Mouse (Mus musculus) midbrain, embryonic 11.5 days (tissue): Measurements from ENCODE around the gene Dusp10. TPM values are rescaled to one million over a fixed set of nuclear protein-coding genes. Genes with fewer than 3 reads are reported as not detected.

ENCODE experiments used
- ATAC-seq: fragments of 200-750 bp; cut with Nextera tagmentation; 2 replicates; pipeline ENCODE4 v1.8.0; 2017; ENCODE audit warnings: moderate TSS enrichment, moderate library complexity; ENCODE audit not compliant: low FRiP score
- DNase-seq: peaks from one replicate; pipeline ENCODE4 v3.0.0; 2015; ENCODE audit warnings: low spot score; ENCODE audit errors: missing footprints
- H3K27ac ChIP-seq: fragments of 300-500 bp; sonication (generic); 2 replicates; pipeline ENCODE4 v1.5.1; 2014; ENCODE audit warnings: low read depth, low read length
- H3K27me3 ChIP-seq: fragments of 300-500 bp; sonication (generic); 2 replicates; pipeline ENCODE4 v1.6.1; 2014; ENCODE audit warnings: mild to moderate bottlenecking, low read length, moderate library complexity, mixed read lengths; ENCODE audit not compliant: control insufficient read depth, insufficient read depth
- H3K36me3 ChIP-seq: fragments of 300-500 bp; sonication (generic); 2 replicates; pipeline ENCODE4 v1.6.1; 2014; ENCODE audit warnings: mild to moderate bottlenecking, low read length, moderate library complexity, mixed read lengths; ENCODE audit not compliant: control insufficient read depth, insufficient read depth
- H3K4me1 ChIP-seq: fragments of 300-500 bp; sonication (generic); 2 replicates; pipeline ENCODE4 v1.6.1; 2014; ENCODE audit warnings: low read length; ENCODE audit not compliant: control insufficient read depth, insufficient read depth
- H3K4me2 ChIP-seq: fragments of 300-500 bp; sonication (generic); 2 replicates; pipeline ENCODE4 v1.6.1; 2014; ENCODE audit warnings: mild to moderate bottlenecking, moderate library complexity
- H3K4me3 ChIP-seq: fragments of 300-500 bp; sonication (generic); 2 replicates; pipeline ENCODE4 v1.5.1; 2014; ENCODE audit warnings: low read depth, low read length
- H3K9ac ChIP-seq: fragments of 300-500 bp; sonication (generic); 2 replicates; pipeline ENCODE4 v1.6.1; 2014; ENCODE audit warnings: low read length
- H3K9me3 ChIP-seq: fragments of 300-500 bp; sonication (generic); 2 replicates; pipeline ENCODE4 v1.6.1; 2016; ENCODE audit warnings: low read length; ENCODE audit not compliant: control insufficient read depth
- WGBS: fragments of 180-500 bp; shearing (Covaris S2); extraction: QIAGEN DNeasy Blood & Tissue Kit; methylation state at CpG from one replicate; pipeline ENCODE4 v1.1.7; 2014; 5-methylcytosine and 5-hydroxymethylcytosine counted together
- polyA plus RNA-seq: library from polyadenylated mRNA; unstranded; fragments of >200 nt; fragmentation: Nextera tagmentation; extraction: Ambion mirVana; gene quantifications from 2 replicates; pipeline ENCODE4 v1.2.1, GENCODE M21; 2014

Gene Dusp10
- polyA plus RNA-seq, 1 experiment from 2014 or later, result 9.0 TPM

GRCm38 (mm10) chr1:184034741-184035181, 21.7 kb downstream of the Dusp10 start:
- Histone ChIP-seq H3K9me3 (no peaks in the 10 kb centered on the region), H3K36me3 (no peaks in the 10 kb centered on the region), H3K4me2 (peak overlapping the region; percentile 68), H3K27ac (peak overlapping the region; percentile 20; the same call in 1 of the 2 replicates), H3K4me3 (peak overlapping the region; percentile 66), H3K9ac (peak overlapping the region; percentile 67), H3K4me1 (peaks cover 15% of the 10 kb centered on the region), H3K27me3 (no peaks in the 10 kb centered on the region)
- DNase-seq (peak; percentile 95), ATAC-seq (peak; percentile 2; the same call in 1 of the 2 replicates)
- WGBS, result 0% methylated on average over 12 of the region's 12 CpGs

GRCm38 (mm10) chr1:184035346-184035903, 22.3 kb downstream of the Dusp10 start:
- H3K4me1 ChIP-seq, result peaks cover 15% of the 10 kb centered on the region
- DNase-seq, result peak; percentile 87
- H3K27ac ChIP-seq, result no peak overlapping the region

DNA sequence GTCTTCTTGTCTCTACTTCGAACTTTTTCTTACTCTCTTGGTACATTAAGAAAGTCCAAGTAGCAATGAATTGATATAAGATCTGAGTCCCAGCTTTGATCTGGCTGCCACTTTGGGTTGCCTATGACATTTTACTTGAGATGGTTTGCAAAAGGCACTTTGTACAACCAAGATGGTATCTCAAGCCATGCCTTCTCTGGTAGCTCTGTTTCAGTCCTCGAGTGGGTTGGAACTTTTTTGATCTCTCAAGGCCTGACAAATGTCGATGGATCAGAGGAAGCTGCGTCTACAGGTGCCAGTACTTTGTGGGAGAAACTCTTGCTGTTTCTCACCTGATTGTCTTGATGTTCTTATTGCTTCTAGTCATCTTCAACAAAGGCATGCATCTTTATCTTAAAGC, 24.7 kb downstream of the Dusp10 start:
- Histone ChIP-seq H3K9me3 (no peaks in the 10 kb centered on the region), H3K9ac (no peak overlapping the region), H3K4me3 (no peak overlapping the region), H3K27ac (no peak overlapping the region), H3K27me3 (no peaks in the 10 kb centered on the region), H3K36me3 (no peaks in the 10 kb centered on the region), H3K4me2 (no peak overlapping the region), H3K4me1 (peaks cover 11% of the 10 kb centered on the region)
- 90% methylated on average over 4 of the region's 4 CpGs for WGBS
- DNase-seq, result no peak
- no peak for ATAC-seq

More at GRCm38 (mm10) chr1:184035346-184035903, 22.3 kb downstream of the Dusp10 start:
- Histone ChIP-seq H3K9ac (peak overlapping the region; percentile 54), H3K4me2 (peak overlapping the region; percentile 68), H3K36me3 (no peaks in the 10 kb centered on the region), H3K9me3 (no peaks in the 10 kb centered on the region), H3K4me3 (peak overlapping the region; percentile 66), H3K27me3 (no peaks in the 10 kb centered on the region)
- no peak for ATAC-seq
- 4% methylated on average over 12 of the region's 12 CpGs for WGBS

- no peak overlapping the region for H3K4me3 ChIP-seq
- H3K27me3 ChIP-seq, result no peaks in the 10 kb centered on the region
- no peak overlapping the region for H3K4me2 ChIP-seq
- H3K27ac ChIP-seq, result no peak overlapping the region
- no peaks in the 10 kb centered on the region for H3K36me3 ChIP-seq
- DNase-seq (no peak), ATAC-seq (no peak)
- WGBS, result 91% methylated on average over 10 of the region's 10 CpGs
- no peak overlapping the region for H3K9ac ChIP-seq
- H3K4me1 ChIP-seq, result peaks cover 11% of the 10 kb centered on the region
- H3K9me3 ChIP-seq, result no peaks in the 10 kb centered on the region
Measured at GRCm38 (mm10) chr1:184039301-184039700, 26.2 kb downstream of the Dusp10 start.

- no peak overlapping the region for H3K4me2 ChIP-seq
- DNase-seq (no peak), ATAC-seq (no peak)
- no peak overlapping the region for H3K4me3 ChIP-seq
- H3K9me3 ChIP-seq, result no peaks in the 10 kb centered on the region
- no peak overlapping the region for H3K27ac ChIP-seq
- no peaks in the 10 kb centered on the region for H3K36me3 ChIP-seq
- no peak overlapping the region for H3K9ac ChIP-seq
- WGBS, result 78% methylated on average over 11 of the region's 11 CpGs
- H3K27me3 ChIP-seq, result no peaks in the 10 kb centered on the region
- H3K4me1 ChIP-seq, result peaks cover 11% of the 10 kb centered on the region
Measured at GRCm38 (mm10) chr1:184040181-184040580, 27.1 kb downstream of the Dusp10 start.

GRCm38 (mm10) chr1:184040906-184041305, 27.8 kb downstream of the Dusp10 start:
- Histone ChIP-seq H3K4me1 (peaks cover 6% of the 10 kb centered on the region; the same call in 1 of the 2 replicates), H3K4me2 (no peak overlapping the region), H3K36me3 (no peaks in the 10 kb centered on the region), H3K27me3 (no peaks in the 10 kb centered on the region), H3K27ac (no peak overlapping the region), H3K9me3 (no peaks in the 10 kb centered on the region), H3K9ac (no peak overlapping the region), H3K4me3 (no peak overlapping the region)
- ATAC-seq (no peak), DNase-seq (no peak)
- WGBS, result 72% methylated on average over 1 of the region's 1 CpGs

GRCm38 (mm10) chr1:184041778-184042573, 28.9 kb downstream of the Dusp10 start:
- H3K27ac ChIP-seq, result no peak overlapping the region
- no peak overlapping the region for H3K4me2 ChIP-seq
- 79% methylated on average over 9 of the region's 9 CpGs for WGBS
- H3K9ac ChIP-seq, result no peak overlapping the region
- DNase-seq (no peak), ATAC-seq (no peak)
- H3K4me3 ChIP-seq, result no peak overlapping the region
- 0 out of 2 replicates have a peak, but pooled peaks cover under 1% of the 10 kb centered on the region for H3K4me1 ChIP-seq
- no peaks in the 10 kb centered on the region for H3K9me3 ChIP-seq
- no peaks in the 10 kb centered on the region for H3K36me3 ChIP-seq
- H3K27me3 ChIP-seq, result no peaks in the 10 kb centered on the region

GRCm38 (mm10) chr1:184042745-184043144, 29.6 kb downstream of the Dusp10 start:
- DNase-seq, result no peak
- no peaks in the 10 kb centered on the region for H3K27me3 ChIP-seq
- H3K4me3 ChIP-seq, result no peak overlapping the region
- 75% methylated on average over 9 of the region's 9 CpGs for WGBS
- H3K9ac ChIP-seq, result no peak overlapping the region
- H3K4me2 ChIP-seq, result no peak overlapping the region
- no peaks in the 10 kb centered on the region for H3K36me3 ChIP-seq
- H3K27ac ChIP-seq, result no peak overlapping the region
- H3K9me3 ChIP-seq, result no peaks in the 10 kb centered on the region
- H3K4me1 ChIP-seq, result no peaks in the 10 kb centered on the region
- no peak for ATAC-seq

GRCm38 (mm10) chr1:184043391-184043790, 30.3 kb downstream of the Dusp10 start:
- no peak overlapping the region for H3K4me3 ChIP-seq
- DNase-seq (no peak), ATAC-seq (no peak)

More at GRCm38 (mm10) chr1:184043391-184043790, 30.3 kb downstream of the Dusp10 start:
- Histone ChIP-seq H3K9me3 (no peaks in the 10 kb centered on the region), H3K4me2 (no peak overlapping the region), H3K4me1 (no peaks in the 10 kb centered on the region), H3K9ac (no peak overlapping the region), H3K36me3 (no peaks in the 10 kb centered on the region), H3K27me3 (no peaks in the 10 kb centered on the region), H3K27ac (no peak overlapping the region)
- WGBS, result 85% methylated on average over 6 of the region's 6 CpGs
